Mouse (Mus musculus) olfactory bulb, adult 2 months (tissue): ENCODE measurements around the gene Gm21725. TPM values are rescaled to one million over a fixed set of nuclear protein-coding genes. Genes with fewer than 3 reads are reported as not detected.
"Not testable (repeated sequence)": the region's sequence is repeated elsewhere in the genome, so short reads cannot be mapped to it uniquely, and the experiment has no call there.

ENCODE experiments used
- H3K27ac ChIP-seq: fragments of 200-500 bp; 2 replicates; pipeline ENCODE4 v1.5.1; 2012; ENCODE audit warnings: low read depth, low read length; ENCODE audit not compliant: insufficient read depth
- H3K4me1 ChIP-seq: fragments of 200-500 bp; 2 replicates; pipeline ENCODE4 v1.6.1; 2012; ENCODE audit warnings: low read length; ENCODE audit not compliant: control insufficient read depth, insufficient read depth
- H3K4me3 ChIP-seq: fragments of 200-500 bp; 2 replicates; pipeline ENCODE4 v1.5.1; 2012; ENCODE audit warnings: mild to moderate bottlenecking, low read depth, low read length, moderate library complexity; ENCODE audit not compliant: insufficient read depth
- WGBS: fragments of 180-500 bp; shearing (Covaris S2); methylation state at CpG from one replicate; pipeline ENCODE4 v1.1.7; 2018; 5-methylcytosine and 5-hydroxymethylcytosine counted together
- polyA plus RNA-seq: library from polyadenylated mRNA; stranded (reverse); fragments of >200 nt; gene quantifications from 2 replicates; pipeline ENCODE4 v1.2.4, GENCODE M21; 2012; ENCODE audit warnings: low replicate concordance; ENCODE audit not compliant: missing spikeins, insufficient read depth, insufficient read length

The Gm21725 gene
- not detected in 2 replicates for polyA plus RNA-seq

- H3K4me1 ChIP-seq, H3K4me3 ChIP-seq, H3K27ac ChIP-seq: not testable (repeated sequence)
- WGBS = no CpG with 5 or more reads among the region's 3 CpGs
These were observed at the start of gene Gm21725 for GRCm38 (mm10) chrY:13348963-13349362. TSS of gene Gm21725 (minus strand) at chrY:13349063.

Other genes starting within 250 kb of the Gm21725 start
- gene Gm21891, start 215.6 kb downstream of the Gm21725 start, polyA plus RNA-seq = not detected in 2 replicates
- not detected in 2 replicates for gene Gm21425, start 187.1 kb downstream of the Gm21725 start, polyA plus RNA-seq
- not detected in 2 replicates for gene Gm21828, start 125.1 kb downstream of the Gm21725 start, polyA plus RNA-seq
- gene Gm21440, start 96.7 kb downstream of the Gm21725 start, polyA plus RNA-seq = not detected in 2 replicates
- not detected in 2 replicates for gene Gm21454, start 96.6 kb downstream of the Gm21725 start, polyA plus RNA-seq
- not detected in 2 replicates for gene Gm21866, start 116.5 kb upstream of the Gm21725 start, polyA plus RNA-seq
- not detected in 2 replicates for gene Gm20773, start 145.0 kb upstream of the Gm21725 start, polyA plus RNA-seq